Mouse (Mus musculus) thymus, postnatal 4 days (tissue): ENCODE results near the gene Gabarapl1.

ENCODE experiments used
- DNase-seq: peaks from one replicate; pipeline ENCODE4 v3.0.0; 2021

The Gabarapl1 gene

DNA sequence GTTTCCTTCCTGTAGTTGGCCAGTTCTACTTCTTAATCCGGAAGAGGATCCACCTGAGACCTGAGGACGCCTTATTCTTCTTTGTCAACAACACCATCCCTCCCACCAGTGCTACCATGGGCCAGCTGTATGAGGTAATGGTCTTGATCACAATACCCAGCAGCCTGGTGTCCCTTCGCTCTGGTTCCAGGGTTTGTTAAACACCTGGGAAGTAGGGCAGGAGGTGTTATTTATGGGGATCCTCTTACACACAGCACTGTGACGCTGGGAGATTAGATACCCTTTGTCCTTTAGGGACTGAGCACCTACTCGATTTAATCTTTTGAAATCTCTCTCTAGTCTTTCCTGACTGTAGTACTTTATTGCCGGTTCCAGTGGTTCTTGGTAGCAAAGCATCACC, 5.6 kb downstream of the Gabarapl1 start:
- no peak for DNase-seq

DNA sequence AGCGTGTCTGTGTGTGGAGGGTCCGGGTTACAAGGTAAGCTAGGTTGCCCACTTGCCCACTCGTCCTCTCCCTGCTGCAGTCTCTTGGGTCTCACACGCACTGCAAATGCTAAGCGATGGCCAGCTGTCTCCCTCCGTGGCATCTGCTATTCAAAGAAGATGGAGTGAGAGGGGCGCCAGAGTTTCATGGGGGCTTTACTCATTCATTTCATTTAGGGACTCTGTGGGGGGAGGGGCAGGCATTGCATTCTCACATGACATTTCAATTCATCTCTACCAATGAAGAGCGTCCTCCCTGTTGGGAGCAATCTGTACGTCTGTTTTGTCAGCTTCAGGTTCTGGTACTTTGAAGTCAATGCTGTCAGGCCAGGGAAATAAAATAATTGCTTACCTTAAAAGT, 9.0 kb downstream of the Gabarapl1 start:
- DNase-seq, result no peak

DNA sequence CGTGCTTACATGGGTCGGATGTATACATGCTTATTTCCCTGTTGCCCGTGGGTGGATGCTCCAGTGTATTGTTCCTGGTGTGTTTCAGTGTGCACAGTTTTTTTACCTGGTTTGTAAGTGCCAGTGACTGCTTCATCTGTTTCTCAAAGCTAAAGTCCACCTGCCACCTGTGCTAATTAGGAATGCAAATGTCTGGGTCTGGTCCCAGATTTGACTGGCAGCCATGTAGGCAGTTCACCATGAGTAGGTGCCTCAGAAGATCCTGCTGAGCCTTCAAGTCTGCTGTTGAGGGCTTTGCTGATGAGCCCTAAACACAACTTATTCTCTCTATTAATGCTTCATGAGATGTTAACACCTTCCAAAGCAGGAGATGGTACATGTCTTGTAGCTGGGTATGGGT, 9.6 kb downstream of the Gabarapl1 start:
- no peak for DNase-seq

- DNase-seq, result peak; percentile 73
These were observed 11.0 kb downstream of the Gabarapl1 start for GRCm38 (mm10) chr6:129543709-129544606.

DNA sequence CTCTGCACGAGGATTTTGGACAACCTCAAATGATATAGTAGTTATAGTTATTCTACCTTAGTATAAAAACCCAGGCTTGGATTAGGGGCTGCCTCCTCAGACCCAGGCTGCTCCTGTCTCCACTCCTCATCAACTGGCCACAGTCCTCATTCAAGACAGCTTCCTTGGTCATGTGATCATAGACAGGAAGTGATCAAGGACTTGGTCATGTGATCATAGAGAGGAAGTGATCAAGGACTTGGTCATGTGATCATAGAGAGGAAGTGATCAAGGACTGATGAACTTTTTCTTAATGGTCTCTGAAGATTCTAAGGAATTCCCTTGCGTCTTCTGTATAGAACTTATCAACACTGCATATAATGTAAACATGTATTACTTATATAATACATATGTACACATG, 14.3 kb downstream of the Gabarapl1 start:
- DNase-seq, result no peak

DNA sequence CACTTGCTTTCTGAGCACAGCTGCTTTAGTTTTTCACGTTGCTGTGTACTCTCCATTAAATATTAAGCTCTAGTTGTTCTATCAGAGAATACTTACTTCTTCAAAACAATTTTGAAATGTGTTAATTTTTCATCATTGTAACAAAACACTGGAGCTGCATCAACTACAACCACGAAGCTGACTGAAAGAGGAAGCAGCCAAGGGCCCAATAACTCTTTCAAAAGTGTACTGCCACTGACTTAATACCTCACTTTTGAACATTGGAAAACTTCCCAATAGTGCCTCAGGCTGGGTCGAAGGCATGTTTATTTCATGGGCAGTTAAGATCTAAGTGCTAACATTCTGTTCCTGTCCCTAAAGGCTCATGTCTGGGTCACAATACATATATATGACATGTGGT, 15.0 kb downstream of the Gabarapl1 start:
- DNase-seq, result no peak

GRCm38 (mm10) chr6:129557298-129558023, 24.5 kb downstream of the Gabarapl1 start:
- no peak for DNase-seq

DNA sequence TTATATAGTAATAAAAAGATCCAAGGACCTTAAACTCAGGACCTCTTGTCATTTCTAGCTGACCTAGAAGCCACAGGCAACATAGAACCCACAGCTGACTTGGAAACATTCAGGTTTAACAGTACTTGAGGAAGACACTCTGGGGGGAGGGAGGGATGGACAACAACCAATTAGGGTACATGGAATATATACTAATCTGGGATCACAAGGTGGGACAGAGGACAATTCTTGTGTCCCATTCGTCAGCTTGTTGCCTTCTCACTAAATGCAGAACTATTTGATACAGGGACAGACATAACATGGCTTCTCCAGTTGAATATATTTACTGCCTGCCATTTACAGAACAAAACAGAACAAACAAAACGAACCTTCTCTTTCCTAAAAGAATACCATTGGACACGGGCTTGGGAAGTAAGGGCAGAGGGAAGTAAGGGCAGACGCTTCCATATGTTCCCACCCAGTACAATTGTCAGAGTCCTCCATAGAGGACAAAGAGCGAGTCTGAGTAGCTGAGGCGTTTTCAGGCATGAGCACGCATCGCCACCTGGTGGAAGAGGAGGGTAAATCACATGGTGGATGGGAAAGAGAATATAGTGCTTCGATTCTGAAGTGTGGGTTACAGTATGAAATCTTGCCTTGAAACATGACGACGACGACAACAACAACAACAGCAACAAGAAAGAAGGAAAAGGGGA, 26.1 kb downstream of the Gabarapl1 start:
- DNase-seq, result peak; percentile 81

DNA sequence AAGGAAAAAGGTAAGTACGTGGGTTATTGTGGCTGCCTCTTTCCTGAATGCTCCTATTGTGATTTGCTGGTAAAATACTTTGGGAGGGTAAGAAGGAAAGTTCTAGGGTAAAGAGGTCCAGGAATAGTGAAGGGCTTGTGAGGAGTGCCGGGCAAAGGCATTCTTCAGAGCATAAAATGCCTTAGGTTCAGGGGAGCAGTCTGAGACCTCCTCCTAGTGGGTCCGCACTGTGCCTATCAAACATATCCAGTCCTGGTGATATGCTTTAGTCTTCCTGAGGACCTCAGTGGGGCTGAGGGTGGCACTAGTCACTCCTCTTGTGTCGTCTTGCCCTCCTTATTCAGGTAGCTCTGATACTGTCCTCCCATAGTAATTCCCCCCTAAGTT, 26.7 kb downstream of the Gabarapl1 start:
- DNase-seq, result no peak

DNA sequence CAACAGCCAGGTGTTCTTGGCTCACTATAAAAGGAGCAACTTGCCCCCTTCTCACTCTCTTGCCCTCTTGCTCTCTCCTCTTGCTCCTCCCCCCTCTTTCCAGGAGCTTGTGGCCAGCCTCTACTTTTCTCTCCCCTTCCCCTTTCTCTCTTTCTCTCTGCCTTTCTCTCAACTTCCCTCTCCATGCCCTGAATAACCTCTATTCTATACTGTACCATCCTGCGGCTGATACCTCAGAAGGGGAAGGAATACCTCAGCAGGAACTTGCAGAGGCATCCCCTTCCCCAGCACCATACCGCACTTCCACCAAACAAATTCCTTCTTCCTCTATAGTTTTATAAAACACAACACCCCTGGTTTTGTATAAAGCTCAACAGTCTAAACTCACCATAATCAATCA, 32.3 kb downstream of the Gabarapl1 start:
- no peak for DNase-seq

GRCm38 (mm10) chr6:129575315-129575714, 42.4 kb downstream of the Gabarapl1 start:
- DNase-seq, result no peak

- no peak for DNase-seq
These were observed 44.6 kb downstream of the Gabarapl1 start, which contains the start of gene Klre1 for GRCm38 (mm10) chr6:129577605-129578004. Gene Klre1 (plus strand): TSS chr6:129577905.

GRCm38 (mm10) chr6:129581274-129581673, 48.3 kb downstream of the Gabarapl1 start:
- DNase-seq, result no peak

GRCm38 (mm10) chr6:129581896-129582295, 48.9 kb downstream of the Gabarapl1 start:
- DNase-seq, result no peak

DNA sequence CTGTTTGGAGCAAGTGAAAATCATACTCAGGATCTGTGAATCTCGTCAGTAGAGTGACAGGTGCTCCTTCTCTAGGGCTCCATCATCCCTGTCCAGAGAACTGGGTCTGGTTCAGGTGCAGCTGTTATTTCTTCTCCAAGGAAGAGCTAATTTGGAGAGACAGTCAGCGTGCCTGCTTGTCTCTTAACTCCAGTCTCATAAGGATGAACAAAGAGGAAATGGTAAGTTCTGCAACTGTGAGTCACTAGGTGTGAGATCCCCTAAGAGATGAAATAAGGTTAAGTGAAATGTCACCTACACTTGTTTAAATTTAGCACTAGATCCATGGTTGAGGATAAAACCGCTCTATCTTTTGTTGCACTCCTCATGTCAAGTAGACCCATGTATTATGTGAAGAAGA, 50.1 kb downstream of the Gabarapl1 start:
- DNase-seq, result no peak

DNA sequence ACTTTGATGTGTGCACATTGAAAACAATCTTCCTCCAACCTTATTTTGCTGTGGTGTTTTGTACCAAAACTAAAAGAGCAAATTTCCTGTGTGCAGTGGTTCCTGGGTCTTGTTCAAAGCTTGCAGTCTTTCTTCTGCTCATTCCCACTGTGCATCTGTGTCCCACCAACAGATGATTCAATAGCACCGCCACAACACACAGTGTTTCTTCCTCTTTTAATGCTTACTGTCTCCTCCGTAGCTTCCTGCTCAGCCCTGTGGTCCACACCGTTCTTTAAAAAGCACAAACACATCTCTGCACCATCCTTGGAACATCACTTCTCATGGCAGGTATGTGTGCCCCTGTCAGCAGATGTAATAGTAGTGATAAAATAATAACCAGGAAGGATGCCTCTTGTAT, 58.5 kb downstream of the Gabarapl1 start, which contains the start of gene Klrd1:
Gene Klrd1, plus strand, starts transcription at position 275 of the 400 bp plus-strand sequence.
- no peak for DNase-seq
